Mouse (Mus musculus): ENCODE results near the gene Adad2. TPM values are rescaled to one million over a fixed set of nuclear protein-coding genes. Genes with fewer than 3 reads are reported as not detected.

Adad2 gene
- not detected for total RNA-seq (2021)

GRCm38 (mm10) chr8:119612471-119612870, at the start of gene Adad2:
Adad2 (plus strand) TSS chr8:119612747.
- no peak for DNase-seq
- intact Hi-C loops (cut with DNase I): no loop called here

- intact Hi-C loops (cut with DNase I): no loop called here
- no peak for DNase-seq
Measured at GRCm38 (mm10) chr8:119563849-119564251, 48.7 kb upstream of the Adad2 start.

- no peak for DNase-seq
- intact Hi-C loops (cut with DNase I): no loop called here
Measured at GRCm38 (mm10) chr8:119566367-119566766, 46.2 kb upstream of the Adad2 start.

- DNase-seq: no peak
- intact Hi-C loops (cut with DNase I): no loop called here
Measured at GRCm38 (mm10) chr8:119568251-119568650, 44.3 kb upstream of the Adad2 start.

GRCm38 (mm10) chr8:119568951-119569350, 43.6 kb upstream of the Adad2 start:
- intact Hi-C loops (cut with DNase I): no loop called here
- no peak for DNase-seq

- no peak for DNase-seq
- intact Hi-C loops (cut with DNase I): no loop called here
Measured at GRCm38 (mm10) chr8:119569881-119570280, 42.7 kb upstream of the Adad2 start.

GRCm38 (mm10) chr8:119571135-119571534, 41.4 kb upstream of the Adad2 start:
- no peak for DNase-seq
- intact Hi-C loops (cut with DNase I): no loop called here

GRCm38 (mm10) chr8:119572411-119572810, 40.1 kb upstream of the Adad2 start:
- DNase-seq: no peak
- intact Hi-C loops (cut with DNase I): no loop called here

- DNase-seq: peak; percentile 97 to 98
- intact Hi-C loops (cut with DNase I): loop anchor here (2.0 kb wide), 2 partner anchors 16 to 30 kb away; partner anchors contain the start of genes Mbtps1 and Taf1c
Measured at GRCm38 (mm10) chr8:119574437-119575365, 37.8 kb upstream of the Adad2 start, which contains the start of the genes Hsdl1 and Dnaaf1. Hsdl1 (minus strand) TSS chr8:119575183. Dnaaf1 (plus strand) TSS chr8:119575235.

GRCm38 (mm10) chr8:119575366-119575726, 37.2 kb upstream of the Adad2 start:
- intact Hi-C loops (cut with DNase I): loop anchor here (2.0 kb wide), 2 partner anchors 17 to 29 kb away; partner anchors contain the start of genes Mbtps1 and Taf1c

GRCm38 (mm10) chr8:119579096-119579495, 33.5 kb upstream of the Adad2 start:
- intact Hi-C loops (cut with DNase I): no loop called here
- DNase-seq: no peak

More at GRCm38 (mm10) chr8:119575366-119575726, 37.2 kb upstream of the Adad2 start:
- DNase-seq: no peak

GRCm38 (mm10) chr8:119580441-119581161, 31.9 kb upstream of the Adad2 start:
- intact Hi-C loops (cut with DNase I): no loop called here
- no peak for DNase-seq

- DNase-seq: no peak
- intact Hi-C loops (cut with DNase I): no loop called here
Measured at GRCm38 (mm10) chr8:119585901-119586300, 26.6 kb upstream of the Adad2 start.

- intact Hi-C loops (cut with DNase I): no loop called here
- no peak for DNase-seq
Measured at GRCm38 (mm10) chr8:119588321-119588720, 24.2 kb upstream of the Adad2 start.

GRCm38 (mm10) chr8:119588844-119589243, 23.7 kb upstream of the Adad2 start:
- intact Hi-C loops (cut with DNase I): no loop called here
- DNase-seq: no peak

GRCm38 (mm10) chr8:119590348-119590747, 22.2 kb upstream of the Adad2 start:
- intact Hi-C loops (cut with DNase I): no loop called here
- DNase-seq: no peak

GRCm38 (mm10) chr8:119591456-119591855, 21.1 kb upstream of the Adad2 start:
- DNase-seq: no peak
- intact Hi-C loops (cut with DNase I): no loop called here

GRCm38 (mm10) chr8:119603771-119604170, 8.8 kb upstream of the Adad2 start:
- intact Hi-C loops (cut with DNase I): loop anchor here (2.0 to 10.0 kb wide), 4 partner anchors 29 to 189 kb away; partner anchors contain the start of genes Dnaaf1, Hsdl1 and Mbtps1
- no peak for DNase-seq

- intact Hi-C loops (cut with DNase I): loop anchor here (2.0 to 10.0 kb wide), 4 partner anchors 30 to 190 kb away; partner anchors contain the start of genes Dnaaf1, Hsdl1 and Mbtps1
Measured at GRCm38 (mm10) chr8:119604398-119604803, 8.1 kb upstream of the Adad2 start.

GRCm38 (mm10) chr8:119604996-119605395, 7.6 kb upstream of the Adad2 start, which contains the start of gene Taf1c:
Taf1c (minus strand) TSS chr8:119605222.
- intact Hi-C loops (cut with DNase I): loop anchor here (2.0 to 10.0 kb wide), 5 partner anchors 30 to 190 kb away; partner anchors contain the start of genes Dnaaf1, Hsdl1 and Mbtps1
- peak; percentile 93 to 98 for DNase-seq

More at GRCm38 (mm10) chr8:119604398-119604803, 8.1 kb upstream of the Adad2 start:
- DNase-seq: no peak

GRCm38 (mm10) chr8:119606224-119606623, 6.3 kb upstream of the Adad2 start:
- DNase-seq: no peak
- intact Hi-C loops (cut with DNase I): loop anchor here (5.0 to 10.0 kb wide), 2 partner anchors 71 to 191 kb away; no protein-coding TSS in a partner anchor

All from heart, postnatal 10 days (tissue).